Mouse (Mus musculus) stomach, embryonic 15.5 days (tissue): ENCODE measurements around the gene Apof. TPM values are rescaled to one million over a fixed set of nuclear protein-coding genes. Genes with fewer than 3 reads are reported as not detected.

Experiments
- ATAC-seq: fragments of 200-750 bp; cut with Nextera tagmentation; 2 replicates; pipeline ENCODE4 v1.8.0; 2017; ENCODE audit warnings: low read depth, moderate number of reproducible peaks, moderate TSS enrichment; ENCODE audit not compliant: insufficient read depth, low FRiP score
- H3K27ac ChIP-seq: fragments of 300-500 bp; sonication (generic); 2 replicates; pipeline ENCODE4 v1.5.1; 2015; ENCODE audit warnings: mild to moderate bottlenecking, inconsistent platforms
- H3K27me3 ChIP-seq: fragments of 300-500 bp; sonication (generic); replicated peaks from 2 replicates; pipeline ENCODE4 v1.6.1; 2015; ENCODE audit warnings: inconsistent platforms
- H3K36me3 ChIP-seq: fragments of 300-500 bp; sonication (generic); 2 replicates; pipeline ENCODE4 v1.6.1; 2015; ENCODE audit warnings: inconsistent platforms
- H3K4me1 ChIP-seq: fragments of 300-500 bp; sonication (generic); 2 replicates; pipeline ENCODE4 v1.6.1; 2015; ENCODE audit warnings: inconsistent platforms
- H3K4me2 ChIP-seq: fragments of 300-500 bp; sonication (generic); 2 replicates; pipeline ENCODE4 v1.6.1; 2015; ENCODE audit warnings: mild to moderate bottlenecking, inconsistent platforms
- H3K4me3 ChIP-seq: fragments of 300-500 bp; sonication (generic); replicated peaks from 2 replicates; pipeline ENCODE4 v1.5.1; 2015; ENCODE audit warnings: inconsistent platforms
- H3K9ac ChIP-seq: fragments of 300-500 bp; sonication (generic); 2 replicates; pipeline ENCODE4 v1.6.1; 2015; ENCODE audit warnings: inconsistent platforms
- H3K9me3 ChIP-seq: fragments of 300-500 bp; sonication (generic); 2 replicates; pipeline ENCODE4 v1.6.1; 2016; ENCODE audit warnings: inconsistent platforms
- WGBS: fragments of 180-500 bp; shearing (Covaris S2); methylation state at CpG from one replicate; pipeline ENCODE4 v1.1.7; 2015; 5-methylcytosine and 5-hydroxymethylcytosine counted together
- polyA plus RNA-seq: library from polyadenylated mRNA; unstranded; fragments of >200 nt; fragmentation: Nextera tagmentation; extraction: Ambion mirVana; gene quantifications from 2 replicates; pipeline ENCODE4 v1.2.1, GENCODE M21; 2015

Gene Apof
- 2.8 and 8.5 TPM in 2 replicates for polyA plus RNA-seq

DNA sequence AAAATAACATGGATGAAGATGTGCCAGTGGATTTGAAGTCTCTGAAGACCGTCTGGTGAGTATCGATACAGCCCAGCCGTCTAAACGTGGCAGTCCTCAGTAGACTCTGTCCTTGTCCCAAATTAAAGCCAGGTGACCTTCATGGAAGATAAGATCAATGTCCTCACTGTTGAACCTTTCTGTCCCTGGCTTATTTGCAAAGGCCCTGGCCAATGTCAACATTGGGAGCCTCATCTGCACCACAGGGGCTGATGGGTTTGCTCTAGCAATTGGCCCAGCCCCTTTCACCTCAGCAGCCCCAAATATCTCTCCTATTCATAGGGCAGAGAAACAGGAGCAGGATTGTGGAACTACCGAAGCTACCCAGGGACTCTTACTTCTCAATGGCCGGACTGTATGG, at the start of gene Apof:
Gene Apof (plus strand): TSS at position 301 of the 400 bp plus-strand sequence.
- Histone ChIP-seq H3K9me3 (no peaks in the 10 kb centered on the region), H3K4me1 (no peaks in the 10 kb centered on the region), H3K4me3 (no peak within 1 kb of the TSS), H3K27me3 (no peaks in the 10 kb centered on the region), H3K36me3 (no peaks in the 10 kb centered on the region), H3K4me2 (no peak within 1 kb of the TSS), H3K27ac (no peak within 1 kb of the TSS), H3K9ac (no peak within 1 kb of the TSS)
- WGBS = 69% methylated on average over 6 of the region's 6 CpGs
- no peak for ATAC-seq

DNA sequence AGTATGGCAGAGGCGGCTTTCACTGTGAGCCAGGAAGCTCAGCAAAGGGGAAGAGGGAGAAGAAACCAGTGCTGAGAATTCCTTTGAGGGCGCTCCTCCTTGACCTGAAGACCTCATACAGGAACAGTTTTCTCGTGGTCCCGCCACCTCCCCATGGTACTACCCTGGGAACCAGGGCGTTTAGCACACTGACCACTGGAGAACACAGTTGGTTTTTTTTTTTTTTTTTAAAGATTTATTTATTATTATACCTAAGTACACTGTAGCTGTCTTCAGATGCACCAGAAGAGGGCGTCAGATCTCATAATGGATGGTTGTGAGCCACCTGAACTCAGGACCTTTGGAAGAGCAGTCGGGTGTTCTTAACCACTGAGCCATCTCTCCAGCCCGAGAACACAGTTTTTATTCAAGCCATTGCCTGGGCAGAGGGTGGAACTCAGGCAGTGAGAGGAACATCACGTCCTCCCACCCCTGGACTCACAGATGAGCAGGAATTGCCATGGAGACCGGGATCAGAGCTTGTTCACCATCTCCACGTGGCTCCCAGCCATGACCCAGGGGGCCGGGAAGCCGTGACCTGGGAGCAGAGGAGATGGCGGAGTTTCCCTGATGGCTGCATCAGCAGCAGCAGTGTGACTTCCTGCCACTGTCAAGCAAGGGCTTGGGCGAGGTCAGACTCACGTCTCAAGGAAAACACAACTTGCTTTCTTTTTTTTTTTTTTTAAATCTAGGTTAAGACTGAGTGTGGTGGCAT, 46.8 kb upstream of the Apof start:
- no peaks in the 10 kb centered on the region for H3K9me3 ChIP-seq
- ATAC-seq = no peak
- H3K9ac ChIP-seq = no peak overlapping the region
- 58% methylated on average over 16 of the region's 16 CpGs for WGBS
- no peak overlapping the region for H3K4me3 ChIP-seq
- H3K27ac ChIP-seq = no peak overlapping the region
- peaks cover 6% of the 10 kb centered on the region; the same call in 1 of the 2 replicates for H3K4me1 ChIP-seq
- no peaks in the 10 kb centered on the region for H3K27me3 ChIP-seq
- no peaks in the 10 kb centered on the region for H3K36me3 ChIP-seq
- no peak overlapping the region for H3K4me2 ChIP-seq

DNA sequence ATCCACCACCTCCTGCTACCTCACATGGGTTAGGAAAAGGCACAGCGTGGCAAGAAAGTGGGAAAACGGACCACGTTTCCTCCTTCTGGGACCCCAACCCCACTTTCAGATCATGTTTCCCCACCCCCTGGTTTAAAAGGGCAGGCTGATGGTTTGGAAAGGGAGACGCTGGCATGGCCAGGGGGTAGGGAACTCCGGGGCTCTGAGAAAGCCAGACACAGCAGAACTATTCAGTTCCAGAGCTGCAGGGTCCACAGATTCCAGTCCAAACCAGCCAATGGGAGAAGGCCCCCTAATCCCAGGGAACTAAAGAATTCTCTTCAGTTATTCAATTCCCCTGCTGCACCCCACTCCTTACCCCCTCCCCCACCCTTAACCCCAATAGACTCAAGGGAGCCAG, 43.4 kb upstream of the Apof start:
- H3K36me3 ChIP-seq = no peaks in the 10 kb centered on the region
- H3K4me1 ChIP-seq = peaks cover 6% of the 10 kb centered on the region; the same call in 1 of the 2 replicates
- H3K27ac ChIP-seq = no peak overlapping the region
- 48% methylated on average over 5 of the region's 5 CpGs for WGBS
- H3K9ac ChIP-seq = no peak overlapping the region
- H3K4me2 ChIP-seq = no peak overlapping the region
- no peaks in the 10 kb centered on the region for H3K9me3 ChIP-seq
- no peak overlapping the region for H3K4me3 ChIP-seq
- no peak for ATAC-seq
- no peaks in the 10 kb centered on the region for H3K27me3 ChIP-seq

DNA sequence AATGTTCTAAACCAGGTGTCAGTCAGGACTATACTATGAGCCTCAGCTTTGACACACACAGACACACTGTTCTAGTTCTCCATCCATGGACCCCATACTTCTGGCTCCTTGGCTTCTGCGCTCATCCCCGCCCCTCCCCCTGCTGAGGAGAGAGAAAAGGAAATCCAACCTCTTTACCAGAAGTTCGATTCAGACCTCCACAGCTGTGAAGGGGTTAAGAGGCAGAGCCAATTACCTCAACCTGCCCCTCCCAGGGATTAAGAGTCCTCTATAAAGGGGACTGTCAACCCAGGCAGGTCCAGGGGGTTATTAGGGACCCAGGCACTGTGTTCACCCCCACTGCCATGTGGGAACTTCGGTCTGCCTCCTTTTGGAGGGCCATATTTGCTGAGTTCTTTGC, 42.9 kb upstream of the Apof start, which contains the start of gene Mip:
Gene Mip (plus strand): TSS at position 301 of the 400 bp plus-strand sequence.
- Histone ChIP-seq H3K36me3 (no peaks in the 10 kb centered on the region), H3K9me3 (no peaks in the 10 kb centered on the region), H3K9ac (no peak within 1 kb of the TSS), H3K27me3 (no peaks in the 10 kb centered on the region), H3K27ac (no peak within 1 kb of the TSS), H3K4me2 (no peak within 1 kb of the TSS), H3K4me3 (no peak within 1 kb of the TSS), H3K4me1 (peaks cover 7% of the 10 kb centered on the region; the same call in 1 of the 2 replicates)
- no peak for ATAC-seq
- 56% methylated on average over 4 of the region's 4 CpGs for WGBS

DNA sequence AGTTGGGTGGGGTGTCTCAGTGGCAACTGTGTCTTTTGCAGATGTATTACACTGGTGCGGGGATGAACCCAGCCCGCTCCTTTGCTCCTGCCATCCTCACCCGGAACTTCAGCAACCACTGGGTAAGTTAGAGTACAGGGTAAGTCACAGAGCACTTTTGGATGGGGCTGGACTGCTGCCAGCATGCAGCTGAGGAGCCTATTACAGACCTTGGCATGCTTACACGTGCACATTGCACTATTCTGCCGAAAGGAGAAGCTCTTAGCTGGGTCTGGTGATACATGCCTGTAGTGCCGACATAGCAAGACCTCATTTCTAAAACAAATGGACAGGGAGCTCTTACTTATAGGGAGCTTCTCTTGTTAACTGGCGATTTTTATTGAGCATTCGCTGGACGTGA, 40.9 kb upstream of the Apof start:
- Histone ChIP-seq H3K4me1 (peaks cover 14% of the 10 kb centered on the region), H3K36me3 (no peaks in the 10 kb centered on the region), H3K4me3 (no peak overlapping the region), H3K4me2 (no peak overlapping the region), H3K9me3 (no peaks in the 10 kb centered on the region), H3K27ac (no peak overlapping the region), H3K9ac (no peak overlapping the region), H3K27me3 (no peaks in the 10 kb centered on the region)
- 76% methylated on average over 9 of the region's 9 CpGs for WGBS
- ATAC-seq = no peak

GRCm38 (mm10) chr10:128228009-128228408, 40.5 kb upstream of the Apof start:
- Histone ChIP-seq H3K27me3 (no peaks in the 10 kb centered on the region), H3K4me1 (peaks cover 14% of the 10 kb centered on the region), H3K4me2 (no peak overlapping the region), H3K27ac (no peak overlapping the region), H3K9ac (no peak overlapping the region), H3K4me3 (no peak overlapping the region), H3K9me3 (no peaks in the 10 kb centered on the region), H3K36me3 (no peaks in the 10 kb centered on the region)
- WGBS = 88% methylated on average over 8 of the region's 8 CpGs
- no peak for ATAC-seq

DNA sequence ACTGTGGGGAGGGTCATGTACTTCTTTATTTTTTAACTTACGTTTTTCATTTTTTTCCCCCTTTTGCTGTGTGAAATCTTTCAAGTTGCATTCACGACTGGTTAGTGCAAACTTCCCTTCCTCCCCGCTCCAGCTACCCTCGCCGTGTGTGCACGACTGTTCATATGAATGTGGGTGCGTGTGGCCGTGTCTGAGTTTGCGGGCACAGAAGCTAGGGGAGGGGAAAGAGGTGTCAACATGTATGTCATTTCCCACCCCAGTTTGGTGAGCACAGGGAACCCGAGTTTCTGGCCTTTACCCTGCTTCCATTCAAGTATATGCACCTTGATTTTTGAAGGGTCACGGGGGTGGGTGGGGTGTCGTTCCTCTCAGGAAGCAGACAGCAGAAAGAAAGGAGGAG, 37.9 kb upstream of the Apof start:
- Histone ChIP-seq H3K4me1 (peaks cover 8% of the 10 kb centered on the region), H3K4me3 (no peak overlapping the region), H3K27ac (no peak overlapping the region), H3K9ac (no peak overlapping the region), H3K9me3 (no peaks in the 10 kb centered on the region), H3K27me3 (no peaks in the 10 kb centered on the region), H3K4me2 (no peak overlapping the region), H3K36me3 (no peaks in the 10 kb centered on the region)
- 73% methylated on average over 12 of the region's 12 CpGs for WGBS
- ATAC-seq = no peak

GRCm38 (mm10) chr10:128231146-128231545, 37.3 kb upstream of the Apof start:
- 4% methylated on average over 5 of the region's 5 CpGs for WGBS
- Histone ChIP-seq H3K27ac (peak overlapping the region; percentile 96), H3K36me3 (no peaks in the 10 kb centered on the region), H3K4me1 (peaks cover 7% of the 10 kb centered on the region), H3K9me3 (no peaks in the 10 kb centered on the region), H3K4me2 (peak overlapping the region; percentile 66), H3K9ac (peak overlapping the region; percentile 22; the same call in 1 of the 2 replicates), H3K4me3 (peak overlapping the region; percentile 77), H3K27me3 (no peaks in the 10 kb centered on the region)
- ATAC-seq = no peak

GRCm38 (mm10) chr10:128231697-128232419, 36.6 kb upstream of the Apof start, which contains the start of gene Timeless:
Gene Timeless, plus strand, starts transcription at chr10:128232065.
- ATAC-seq = peak; percentile 91
- WGBS = under 1% methylated on average over 48 of the region's 58 CpGs
- Histone ChIP-seq H3K9me3 (no peaks in the 10 kb centered on the region), H3K4me2 (peak within 1 kb of the TSS; percentile 66), H3K27ac (peak within 1 kb of the TSS; percentile 96), H3K4me1 (peaks cover 7% of the 10 kb centered on the region), H3K4me3 (peak within 1 kb of the TSS; percentile 77), H3K36me3 (no peaks in the 10 kb centered on the region), H3K9ac (peak within 1 kb of the TSS; percentile 75), H3K27me3 (no peaks in the 10 kb centered on the region)

- peak overlapping the region; percentile 75 for H3K9ac ChIP-seq
- WGBS = under 1% methylated on average over 14 of the region's 14 CpGs
- 0 out of 2 replicates have a peak, but pooled peaks have one; percentile 23 for ATAC-seq
Observed at GRCm38 (mm10) chr10:128232420-128232985, 36.0 kb upstream of the Apof start.

DNA sequence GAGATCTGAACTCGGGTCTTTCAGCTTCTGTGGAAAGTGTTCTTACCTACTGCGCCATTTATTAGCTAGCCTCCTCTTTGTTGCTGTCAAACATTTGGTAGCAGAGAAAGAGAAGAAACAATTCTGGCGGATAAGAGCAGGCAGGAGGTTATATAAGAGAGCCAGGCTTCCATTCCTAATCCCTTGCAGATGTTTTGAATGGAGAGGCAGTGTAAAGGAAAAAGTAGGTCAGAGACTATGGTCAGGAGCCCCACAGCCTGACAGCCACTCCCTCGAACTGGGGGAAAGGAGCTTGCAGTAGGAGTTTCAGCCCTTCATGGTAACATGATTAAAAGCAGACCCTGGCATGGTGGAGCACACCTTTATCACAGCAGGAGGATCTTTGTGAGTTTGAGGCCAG, 32.1 kb upstream of the Apof start:
- 65% methylated on average over 4 of the region's 4 CpGs for WGBS
- Histone ChIP-seq H3K9ac (no peak overlapping the region), H3K27ac (no peak overlapping the region), H3K4me1 (no peaks in the 10 kb centered on the region), H3K4me3 (no peak overlapping the region), H3K36me3 (peaks cover 12% of the 10 kb centered on the region), H3K9me3 (no peaks in the 10 kb centered on the region), H3K27me3 (no peaks in the 10 kb centered on the region), H3K4me2 (no peak overlapping the region)
- no peak for ATAC-seq

More at GRCm38 (mm10) chr10:128232420-128232985, 36.0 kb upstream of the Apof start:
- peak overlapping the region; percentile 77 for H3K4me3 ChIP-seq
- H3K27ac ChIP-seq = peak overlapping the region; percentile 96
- peak overlapping the region; percentile 66 for H3K4me2 ChIP-seq
- H3K27me3 ChIP-seq = no peaks in the 10 kb centered on the region
- no peaks in the 10 kb centered on the region for H3K9me3 ChIP-seq
- H3K36me3 ChIP-seq = no peaks in the 10 kb centered on the region
- peaks cover 7% of the 10 kb centered on the region for H3K4me1 ChIP-seq
